Mouse (Mus musculus) liver, postnatal 0 days (tissue): Measurements from ENCODE around the gene Ankrd17.

Source experiments
- CTCF ChIP-seq: sonication (generic); IDR thresholded peaks from 2 replicates; pipeline ENCODE4 v1.5.1; 2016; ENCODE audit warnings: antibody characterized with exemption, low read depth
- EP300 ChIP-seq: IDR thresholded peaks from 2 replicates; pipeline ENCODE4 v1.6.1; 2016; ENCODE audit warnings: antibody characterized with exemption, low read depth, mild to moderate bottlenecking

GRCm38 (mm10) chr5:90339953-90340343 is 26.4 kb downstream of the Ankrd17 start:
- no peak for TF ChIP-seq CTCF
- TF ChIP-seq EP300, result no peak
